Mouse (Mus musculus) WW6 (cell line): ENCODE results near the gene Cox7b2.
"Not testable (repeated sequence)": the region's sequence is repeated elsewhere in the genome, so short reads cannot be mapped to it uniquely, and the experiment has no call there.

Source experiments
- DNase-seq: peaks from one replicate; pipeline ENCODE4 v3.0.0-alpha.2; 2013; ENCODE audit warnings: low read depth, low spot score

Cox7b2 gene

GRCm38 (mm10) chr5:71548079-71548478 is at the start of gene Cox7b2:
TSS of gene Cox7b2 (minus strand) at chr5:71548205.
- no peak for DNase-seq

DNA sequence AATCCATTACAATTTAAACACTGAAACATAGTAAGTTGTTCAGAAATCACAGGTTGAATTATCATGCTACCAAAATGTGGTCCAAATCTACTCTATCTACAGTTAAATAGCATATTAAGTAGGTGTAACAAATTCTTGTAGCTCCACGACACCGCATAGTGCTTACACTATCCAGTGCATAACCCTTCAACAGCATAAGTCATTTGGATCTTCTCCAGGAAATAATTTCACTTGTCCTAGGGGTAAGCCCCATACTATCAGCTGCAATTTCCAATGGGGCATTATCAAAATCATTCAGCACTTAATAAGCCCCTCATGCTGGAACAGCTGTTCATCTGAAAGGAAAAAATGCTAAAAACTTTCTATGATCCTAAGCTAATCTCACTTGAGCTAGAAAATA is 47.3 kb upstream of the Cox7b2 start:
- DNase-seq, result no peak

- DNase-seq, result no peak
Observed at GRCm38 (mm10) chr5:71593745-71594255, 45.8 kb upstream of the Cox7b2 start.

- no peak for DNase-seq
Observed at GRCm38 (mm10) chr5:71571646-71572237, 23.7 kb upstream of the Cox7b2 start.

DNA sequence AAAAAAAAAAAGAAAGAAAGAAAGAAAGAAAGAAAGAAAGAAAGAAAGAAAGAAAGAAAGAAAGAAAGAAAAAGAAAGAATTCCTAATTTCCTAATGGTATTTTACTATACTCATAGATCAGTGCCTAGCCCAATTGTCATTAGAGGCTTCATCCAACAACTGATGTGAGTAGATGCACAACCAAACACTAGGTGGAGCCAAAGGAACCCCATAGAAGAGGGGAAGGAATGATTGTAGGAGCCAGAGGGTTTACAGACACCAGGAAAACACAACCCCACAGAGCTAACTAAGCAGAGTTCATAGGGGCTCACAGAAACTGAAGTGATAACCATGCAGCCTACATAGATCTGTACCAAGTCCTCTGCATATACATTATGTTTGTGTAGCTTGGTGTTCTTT is 2.5 kb downstream of the Cox7b2 start:
- no peak for DNase-seq

- DNase-seq, result not testable (repeated sequence)
Observed at GRCm38 (mm10) chr5:71525486-71525885, 22.5 kb downstream of the Cox7b2 start.

DNA sequence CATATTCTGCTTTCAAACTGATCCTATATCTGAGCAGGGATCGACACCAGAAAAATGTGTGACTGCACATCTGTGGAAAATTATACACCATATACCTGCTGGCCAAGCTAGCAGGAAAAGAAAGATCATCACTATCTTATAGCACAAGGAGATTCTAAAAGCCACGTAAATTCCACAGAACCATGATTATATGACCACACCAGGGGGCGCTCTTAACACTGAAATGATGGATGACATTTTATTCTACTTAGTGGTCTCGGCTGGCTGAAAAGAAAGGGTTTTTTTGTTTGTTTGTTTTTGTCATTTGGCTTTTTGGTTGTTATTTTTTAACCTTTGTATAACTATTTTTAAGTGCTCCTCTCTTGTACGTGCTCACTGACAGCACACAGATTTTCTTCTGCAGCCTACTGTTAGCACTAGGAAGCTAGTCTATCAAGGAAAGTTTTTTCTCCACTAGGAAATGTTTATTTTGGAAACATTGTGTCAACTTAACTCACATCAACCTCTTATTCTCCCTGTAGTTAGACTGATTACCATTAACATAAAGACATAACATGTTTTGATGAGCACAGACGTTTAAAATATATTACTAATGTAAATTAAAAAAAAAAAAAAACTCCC is 45.8 kb downstream of the Cox7b2 start:
- no peak for DNase-seq

DNA sequence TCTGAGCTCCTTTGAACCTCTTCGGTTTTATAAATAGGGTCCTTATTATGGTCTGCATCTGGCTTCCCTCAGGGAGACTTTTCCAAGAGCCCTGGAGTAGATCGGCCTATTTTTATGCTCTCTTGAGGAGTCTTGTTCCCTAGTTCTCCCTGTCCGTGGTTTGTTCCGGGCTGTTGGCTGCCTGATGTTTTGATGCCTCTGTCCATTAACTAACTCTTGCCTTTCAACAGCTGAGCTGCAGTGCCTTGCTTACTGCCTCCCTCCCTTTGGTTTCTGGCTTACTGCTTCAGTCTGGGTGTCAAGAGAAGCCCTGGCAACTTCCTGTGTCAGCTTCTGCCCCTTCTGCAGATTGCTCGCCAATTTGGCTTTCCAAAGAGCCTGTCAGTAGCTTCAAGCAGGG is 52.4 kb downstream of the Cox7b2 start:
- no peak for DNase-seq

DNA sequence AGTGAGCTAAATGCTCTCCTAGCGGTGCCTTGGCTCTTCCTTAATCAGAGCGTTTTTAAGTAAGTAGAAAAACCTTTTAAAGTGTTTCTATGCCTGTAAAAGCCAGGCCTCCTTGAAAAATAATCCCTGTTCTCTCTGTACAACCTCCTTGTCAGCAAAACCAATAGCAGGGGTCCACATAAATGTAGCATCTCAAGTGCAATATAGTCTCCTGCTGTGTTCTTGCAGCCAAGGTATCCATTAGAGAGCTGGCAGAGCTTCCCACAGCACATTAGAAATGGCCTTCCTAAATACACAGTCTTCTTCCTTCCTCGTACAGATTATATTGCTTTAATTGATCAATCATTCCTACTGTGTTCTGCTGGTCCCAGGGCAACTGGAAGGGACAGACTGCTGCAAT is 91.0 kb downstream of the Cox7b2 start:
- no peak for DNase-seq

- DNase-seq, result no peak
Observed at GRCm38 (mm10) chr5:71440174-71440573, 107.8 kb downstream of the Cox7b2 start.
